Mouse (Mus musculus) WW6 (cell line): Measurements from ENCODE around the gene Acp1.

Source experiments
- DNase-seq: peaks from one replicate; pipeline ENCODE4 v3.0.0-alpha.2; 2013; ENCODE audit warnings: low read depth, low spot score

Gene Acp1

DNA sequence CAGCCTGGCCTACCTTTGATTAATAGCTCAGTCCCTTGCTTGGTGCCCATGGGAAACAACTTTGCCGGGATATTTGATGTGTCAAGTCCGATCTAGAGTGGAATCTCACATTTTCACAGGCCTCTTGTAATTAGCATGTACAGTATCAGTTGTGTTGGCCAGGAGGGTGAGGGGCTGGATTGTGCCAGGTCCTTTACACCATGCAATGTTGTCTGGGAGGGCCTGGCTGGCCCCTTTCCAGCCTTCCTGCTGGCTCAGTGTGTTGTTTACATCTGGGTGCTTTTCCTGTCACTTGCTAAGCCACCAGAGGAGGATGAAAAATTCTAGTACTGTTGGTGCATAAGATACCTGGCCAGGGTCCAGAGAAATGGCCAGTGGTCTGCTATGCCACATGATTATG lies 47.0 kb downstream of the Acp1 start:
- no peak for DNase-seq

DNA sequence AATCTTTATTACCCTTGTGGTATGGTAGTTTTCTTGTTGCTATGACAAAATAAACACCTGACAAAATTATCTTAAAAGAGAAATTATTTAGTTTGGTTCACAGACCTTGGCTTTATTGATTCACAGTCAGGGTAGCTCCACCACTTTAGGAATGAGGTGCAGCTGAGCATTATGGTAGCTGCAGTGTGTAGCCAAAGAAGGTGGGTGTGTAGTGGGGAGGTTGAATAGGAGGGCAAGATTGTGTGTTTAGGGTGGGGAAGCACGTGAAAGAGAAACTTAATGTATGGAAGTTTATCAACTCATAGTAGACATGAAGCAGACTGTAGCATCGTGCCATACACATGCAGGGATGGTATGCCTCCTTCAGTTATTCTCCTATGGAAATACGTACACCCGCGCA lies 55.2 kb downstream of the Acp1 start:
- no peak for DNase-seq

DNA sequence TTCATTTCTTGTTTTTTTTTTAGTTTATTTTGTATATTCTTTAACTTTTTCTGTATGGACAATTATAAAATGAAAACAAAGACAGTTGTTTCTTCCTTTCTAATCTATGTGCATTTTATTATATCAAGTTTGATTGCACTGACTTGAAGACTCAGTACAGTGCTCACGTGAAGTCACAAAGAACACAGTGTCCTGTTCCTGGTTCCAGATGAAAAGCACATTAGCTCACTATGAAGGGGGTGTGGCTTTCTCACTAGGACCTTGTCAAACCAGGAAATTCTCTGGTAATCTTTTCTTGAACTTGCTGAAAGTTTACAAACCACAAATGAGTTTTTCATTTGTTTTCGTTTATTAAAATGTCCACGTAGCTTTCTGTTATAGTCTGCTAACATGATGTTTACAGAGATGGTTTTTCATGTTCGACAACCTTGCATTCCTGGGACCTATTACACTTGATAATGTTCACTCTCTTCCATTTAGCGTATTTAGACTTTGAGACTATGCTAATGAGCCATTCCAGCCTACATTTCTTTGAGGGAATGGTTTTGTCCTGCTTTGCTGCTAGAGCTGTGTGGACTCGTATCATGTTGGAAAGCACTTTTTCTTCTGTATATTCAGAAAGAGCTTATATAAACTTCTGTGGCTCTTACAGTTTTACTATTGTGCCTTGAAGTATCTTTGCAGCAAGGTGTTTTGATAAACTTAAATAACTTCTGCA lies 55.8 kb downstream of the Acp1 start:
- DNase-seq = no peak

DNA sequence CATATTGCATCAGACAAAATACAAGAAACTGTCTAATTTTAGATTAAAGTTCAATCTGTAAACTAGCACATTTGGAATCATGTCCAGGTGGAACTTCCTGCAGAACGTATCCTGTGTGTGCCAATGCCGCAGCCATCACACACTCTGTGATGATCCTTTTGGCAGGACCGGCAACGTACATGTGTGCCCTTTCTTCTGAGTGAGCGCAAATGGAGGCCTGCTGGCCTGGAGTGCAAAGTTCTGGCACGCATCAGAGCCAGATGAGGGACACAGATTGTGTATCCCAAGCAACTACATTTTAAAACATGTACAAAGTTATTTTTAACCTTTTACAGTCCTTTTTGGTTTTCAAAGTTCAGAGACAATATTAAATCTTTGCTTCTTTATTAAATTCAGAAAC lies 59.5 kb downstream of the Acp1 start:
- DNase-seq = no peak

DNA sequence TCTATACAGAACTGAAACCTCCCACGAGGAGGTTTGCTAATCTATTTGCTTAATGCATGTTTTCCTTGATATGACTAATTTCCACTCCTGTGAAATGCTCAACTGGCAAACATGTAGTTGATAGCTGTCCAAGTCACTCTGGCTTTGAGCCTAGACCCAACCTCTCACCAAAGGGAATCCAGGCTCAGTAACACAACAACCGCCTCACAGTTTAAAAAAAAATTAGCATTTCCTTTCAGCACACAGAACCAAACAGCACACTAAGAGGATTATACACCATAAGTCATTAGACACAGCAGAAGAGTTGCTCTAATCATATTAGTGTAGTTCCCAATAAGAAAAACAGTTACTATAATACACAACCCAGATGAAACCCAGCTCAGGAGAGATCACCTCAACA lies 60.5 kb downstream of the Acp1 start:
- DNase-seq = no peak

DNA sequence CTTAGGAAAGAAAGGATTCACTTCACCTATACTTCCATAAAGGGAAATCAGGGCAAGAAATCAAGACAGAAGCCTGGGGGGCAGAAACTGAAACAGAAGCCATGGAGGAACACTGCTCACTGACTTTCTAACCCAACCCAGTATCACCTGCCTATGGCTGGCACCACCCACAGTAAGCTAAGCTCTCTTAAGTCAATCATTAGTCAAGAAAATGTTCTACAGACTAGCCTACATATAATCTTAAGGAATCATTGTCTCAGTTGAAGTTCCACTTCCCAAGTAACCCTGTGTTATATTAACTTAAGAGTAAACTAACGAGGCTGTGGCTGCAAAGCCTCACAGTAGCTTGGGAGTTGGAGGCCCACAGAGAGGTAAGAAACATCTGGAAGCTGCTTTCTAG lies 62.9 kb downstream of the Acp1 start:
- DNase-seq = no peak
